Mouse (Mus musculus) heart, embryonic 12.5 days (tissue): Measurements from ENCODE around the gene Ier5l. TPM values are rescaled to one million over a fixed set of nuclear protein-coding genes. Genes with fewer than 3 reads are reported as not detected.

Experiments used
- ATAC-seq: fragments of 200-750 bp; cut with Nextera tagmentation; 2 replicates; pipeline ENCODE4 v1.8.0; 2017; ENCODE audit warnings: moderate TSS enrichment, moderate library complexity; ENCODE audit not compliant: insufficient number of reproducible peaks, low FRiP score
- H3K27ac ChIP-seq: fragments of 300-500 bp; sonication (generic); 2 replicates; pipeline ENCODE4 v1.5.1; 2016; ENCODE audit warnings: mild to moderate bottlenecking, moderate library complexity; ENCODE audit not compliant: poor library complexity, severe bottlenecking
- H3K27me3 ChIP-seq: fragments of 300-500 bp; sonication (generic); replicated peaks from 2 replicates; pipeline ENCODE4 v1.6.1; 2016; ENCODE audit warnings: mild to moderate bottlenecking, moderate library complexity
- H3K36me3 ChIP-seq: fragments of 300-500 bp; sonication (generic); 2 replicates; pipeline ENCODE4 v1.6.1; 2016; ENCODE audit warnings: mild to moderate bottlenecking, moderate library complexity
- H3K4me1 ChIP-seq: fragments of 300-500 bp; sonication (generic); replicated peaks from 2 replicates; pipeline ENCODE4 v1.6.1; 2016; ENCODE audit warnings: mild to moderate bottlenecking
- H3K4me2 ChIP-seq: fragments of 300-500 bp; sonication (generic); 2 replicates; pipeline ENCODE4 v1.6.1; 2016; ENCODE audit warnings: mild to moderate bottlenecking, moderate library complexity
- H3K4me3 ChIP-seq: fragments of 300-500 bp; sonication (generic); 2 replicates; pipeline ENCODE4 v1.5.1; 2016; ENCODE audit warnings: mild to moderate bottlenecking
- H3K9ac ChIP-seq: fragments of 300-500 bp; sonication (generic); 2 replicates; pipeline ENCODE4 v1.6.1; 2016; ENCODE audit warnings: mild to moderate bottlenecking, moderate library complexity
- H3K9me3 ChIP-seq: fragments of 300-500 bp; sonication (generic); replicated peaks from 2 replicates; pipeline ENCODE4 v1.6.1; 2016; ENCODE audit warnings: mild to moderate bottlenecking, moderate library complexity
- WGBS: fragments of 180-500 bp; shearing (Covaris S2); methylation state at CpG from one replicate; pipeline ENCODE4 v1.1.7; 2016; 5-methylcytosine and 5-hydroxymethylcytosine counted together
- polyA plus RNA-seq: library from polyadenylated mRNA; unstranded; fragments of >200 nt; fragmentation: Nextera tagmentation; extraction: Ambion mirVana; gene quantifications from 2 replicates; pipeline ENCODE4 v1.2.1, GENCODE M21; 2016

Ier5l gene
- polyA plus RNA-seq, 1 experiment from 2014 or later: 1.7 TPM

DNA sequence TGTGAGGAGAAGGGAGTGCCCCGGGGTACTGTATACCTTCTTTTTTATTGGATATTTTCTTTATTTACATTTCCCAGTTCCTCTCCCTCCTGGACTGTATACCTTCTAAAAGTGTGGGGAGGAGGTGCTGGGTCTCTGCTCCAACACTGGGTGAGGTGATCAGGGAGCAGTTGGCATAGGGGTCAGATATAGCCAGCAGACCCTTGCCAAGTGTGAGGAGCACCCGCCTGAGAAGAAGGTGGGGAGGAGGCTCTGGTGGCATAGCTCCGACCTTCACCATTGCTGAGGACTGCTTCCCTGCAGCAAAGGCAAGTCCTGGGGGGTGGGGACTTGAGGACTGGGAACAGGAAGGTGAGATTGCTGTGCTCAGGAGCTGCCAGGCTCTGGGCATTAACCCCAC, 22.5 kb downstream of the Ier5l start:
- ATAC-seq: no peak
- Histone ChIP-seq H3K9me3 (peaks cover 14% of the 10 kb centered on the region; the same call in 1 of the 2 replicates), H3K36me3 (peaks cover 69% of the 10 kb centered on the region), H3K27ac (no peak overlapping the region), H3K4me3 (no peak overlapping the region), H3K27me3 (no peaks in the 10 kb centered on the region), H3K4me2 (no peak overlapping the region), H3K9ac (no peak overlapping the region), H3K4me1 (peaks cover 36% of the 10 kb centered on the region)
- 73% methylated on average over 3 of the region's 3 CpGs for WGBS

DNA sequence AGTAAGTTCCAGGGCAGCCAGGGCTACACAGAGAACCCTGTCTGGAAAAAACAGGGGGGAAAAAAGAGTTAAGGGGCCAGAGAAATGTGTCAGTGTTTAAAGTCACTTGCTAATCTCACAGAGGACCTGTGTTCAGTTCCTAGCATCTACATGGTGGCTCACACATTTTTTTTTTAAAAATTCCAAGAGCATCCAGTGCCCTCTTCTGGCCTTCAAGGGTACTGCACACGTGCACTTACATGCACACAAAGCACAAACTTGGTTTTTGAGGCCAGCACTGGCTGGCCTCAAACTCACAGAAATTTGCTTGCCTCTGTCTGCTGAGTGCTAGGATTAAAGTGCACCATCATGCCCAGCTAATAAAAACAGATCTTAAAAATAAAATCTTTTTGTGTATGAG, 23.5 kb downstream of the Ier5l start:
- no peak for ATAC-seq
- Histone ChIP-seq H3K9ac (no peak overlapping the region), H3K4me1 (peaks cover 36% of the 10 kb centered on the region), H3K27me3 (no peaks in the 10 kb centered on the region), H3K4me3 (no peak overlapping the region), H3K4me2 (no peak overlapping the region), H3K27ac (no peak overlapping the region), H3K36me3 (peaks cover 79% of the 10 kb centered on the region), H3K9me3 (peaks cover 14% of the 10 kb centered on the region; the same call in 1 of the 2 replicates)
- 77% methylated on average over 1 of the region's 1 CpGs for WGBS

- Histone ChIP-seq H3K4me3 (no peak overlapping the region), H3K27me3 (no peaks in the 10 kb centered on the region), H3K9ac (no peak overlapping the region), H3K36me3 (peaks cover 82% of the 10 kb centered on the region), H3K4me1 (peaks cover 48% of the 10 kb centered on the region), H3K9me3 (peaks cover 14% of the 10 kb centered on the region; the same call in 1 of the 2 replicates), H3K27ac (no peak overlapping the region), H3K4me2 (no peak overlapping the region)
- ATAC-seq: no peak
- 90% methylated on average over 7 of the region's 7 CpGs for WGBS
These were observed 25.6 kb downstream of the Ier5l start for GRCm38 (mm10) chr2:30448371-30448770.

- Histone ChIP-seq H3K9me3 (peaks cover 14% of the 10 kb centered on the region; the same call in 1 of the 2 replicates), H3K4me1 (peaks cover 54% of the 10 kb centered on the region), H3K9ac (peak overlapping the region; percentile 36; the same call in 1 of the 2 replicates), H3K4me2 (no peak overlapping the region), H3K4me3 (no peak overlapping the region), H3K27ac (peak overlapping the region; percentile 100), H3K27me3 (no peaks in the 10 kb centered on the region), H3K36me3 (peaks cover 75% of the 10 kb centered on the region)
- ATAC-seq: no peak
- WGBS: 74% methylated on average over 10 of the region's 10 CpGs
These were observed 26.9 kb downstream of the Ier5l start for GRCm38 (mm10) chr2:30446891-30447826.

- Histone ChIP-seq H3K4me2 (peak overlapping the region; percentile 22), H3K36me3 (peaks cover 64% of the 10 kb centered on the region)
These were observed 28.7 kb downstream of the Ier5l start for GRCm38 (mm10) chr2:30445312-30445711.

GRCm38 (mm10) chr2:30444450-30444849, 29.6 kb downstream of the Ier5l start:
- no peak for ATAC-seq
- Histone ChIP-seq H3K27me3 (no peaks in the 10 kb centered on the region), H3K27ac (peak overlapping the region; percentile 100), H3K4me2 (peak overlapping the region; percentile 74), H3K4me3 (no peak overlapping the region), H3K9ac (peak overlapping the region; percentile 84; the same call in 1 of the 2 replicates), H3K9me3 (peaks cover 2% of the 10 kb centered on the region; the same call in 1 of the 2 replicates), H3K4me1 (peaks cover 79% of the 10 kb centered on the region), H3K36me3 (peaks cover 60% of the 10 kb centered on the region)

More at GRCm38 (mm10) chr2:30445312-30445711, 28.7 kb downstream of the Ier5l start:
- H3K9ac ChIP-seq: peak overlapping the region; percentile 69
- H3K27me3 ChIP-seq: no peaks in the 10 kb centered on the region
- ATAC-seq: peak; percentile 51
- peak overlapping the region; percentile 100 for H3K27ac ChIP-seq
- peaks cover 11% of the 10 kb centered on the region; the same call in 1 of the 2 replicates for H3K9me3 ChIP-seq
- no peak overlapping the region for H3K4me3 ChIP-seq
- 27% methylated on average over 2 of the region's 2 CpGs for WGBS
- H3K4me1 ChIP-seq: peaks cover 70% of the 10 kb centered on the region

- H3K36me3 ChIP-seq: peaks cover 60% of the 10 kb centered on the region
- no peaks in the 10 kb centered on the region for H3K27me3 ChIP-seq
- WGBS: 57% methylated on average over 5 of the region's 5 CpGs
- no peak overlapping the region for H3K4me3 ChIP-seq
- H3K9me3 ChIP-seq: no peaks in the 10 kb centered on the region
- peak overlapping the region; percentile 84 for H3K9ac ChIP-seq
- H3K27ac ChIP-seq: peak overlapping the region; percentile 100
- no peak for ATAC-seq
- H3K4me1 ChIP-seq: peaks cover 83% of the 10 kb centered on the region
- H3K4me2 ChIP-seq: peak overlapping the region; percentile 74
These were observed 30.0 kb downstream of the Ier5l start for GRCm38 (mm10) chr2:30444006-30444405.

- peak overlapping the region; percentile 100 for H3K27ac ChIP-seq
- 55% methylated on average over 4 of the region's 4 CpGs for WGBS
- H3K4me2 ChIP-seq: peak overlapping the region; percentile 74
- H3K27me3 ChIP-seq: no peaks in the 10 kb centered on the region
- peaks cover 84% of the 10 kb centered on the region for H3K4me1 ChIP-seq
- no peak for ATAC-seq
- H3K4me3 ChIP-seq: no peak overlapping the region; the same call in 1 of the 2 replicates
- H3K9me3 ChIP-seq: no peaks in the 10 kb centered on the region
- peaks cover 62% of the 10 kb centered on the region for H3K36me3 ChIP-seq
- peak overlapping the region; percentile 84 for H3K9ac ChIP-seq
These were observed 30.7 kb downstream of the Ier5l start for GRCm38 (mm10) chr2:30443281-30443680.

GRCm38 (mm10) chr2:30442498-30442890, 31.5 kb downstream of the Ier5l start:
- H3K4me1 ChIP-seq: peaks cover 82% of the 10 kb centered on the region
- H3K4me3 ChIP-seq: peak overlapping the region; percentile 39
- 33% methylated on average over 5 of the region's 5 CpGs for WGBS
- peaks cover 62% of the 10 kb centered on the region for H3K36me3 ChIP-seq
- no peaks in the 10 kb centered on the region for H3K9me3 ChIP-seq
- H3K4me2 ChIP-seq: peak overlapping the region; percentile 74
- no peak for ATAC-seq
- peak overlapping the region; percentile 100 for H3K27ac ChIP-seq
- peak overlapping the region; percentile 84 for H3K9ac ChIP-seq
- H3K27me3 ChIP-seq: no peaks in the 10 kb centered on the region

- Histone ChIP-seq H3K27ac (peak overlapping the region; percentile 100), H3K9me3 (no peaks in the 10 kb centered on the region), H3K27me3 (no peaks in the 10 kb centered on the region), H3K4me1 (peaks cover 76% of the 10 kb centered on the region), H3K4me3 (peak overlapping the region; percentile 39), H3K4me2 (peak overlapping the region; percentile 74), H3K9ac (peak overlapping the region; percentile 84), H3K36me3 (peaks cover 59% of the 10 kb centered on the region)
- 7% methylated on average over 15 of the region's 15 CpGs for WGBS
- peak; percentile 72 for ATAC-seq
These were observed 32.2 kb downstream of the Ier5l start for GRCm38 (mm10) chr2:30441518-30442497.
